Mouse (Mus musculus) forebrain, postnatal 0 days (tissue): ENCODE measurements around the gene Anapc15. TPM values are rescaled to one million over a fixed set of nuclear protein-coding genes. Genes with fewer than 3 reads are reported as not detected.

Experiments used
- ATAC-seq: fragments of 200-750 bp; cut with Nextera tagmentation; 2 replicates; pipeline ENCODE4 v1.8.0; 2017; ENCODE audit warnings: mild to moderate bottlenecking, moderate library complexity
- DNase-seq: peaks from one replicate; pipeline ENCODE4 v3.0.0-alpha.2; 2015
- H3K27ac ChIP-seq: fragments of 300-500 bp; sonication (generic); 2 replicates; pipeline ENCODE4 v1.5.1; 2014; ENCODE audit warnings: low read depth, mild to moderate bottlenecking, antibody characterized with exemption, low read length, moderate library complexity, mixed read lengths
- H3K27me3 ChIP-seq: fragments of 300-500 bp; sonication (generic); 2 replicates; pipeline ENCODE4 v1.6.1; 2014; ENCODE audit warnings: mild to moderate bottlenecking, low read length, mixed read lengths; ENCODE audit not compliant: insufficient read depth
- H3K36me3 ChIP-seq: fragments of 300-500 bp; sonication (generic); 2 replicates; pipeline ENCODE4 v1.6.1; 2014; ENCODE audit warnings: mild to moderate bottlenecking, moderate library complexity; ENCODE audit not compliant: insufficient read depth
- H3K4me1 ChIP-seq: fragments of 300-500 bp; sonication (generic); 2 replicates; pipeline ENCODE4 v1.6.1; 2014; ENCODE audit warnings: antibody characterized with exemption; ENCODE audit not compliant: insufficient read depth
- H3K4me2 ChIP-seq: fragments of 300-500 bp; sonication (generic); 2 replicates; pipeline ENCODE4 v1.6.1; 2014; ENCODE audit warnings: low read depth, mild to moderate bottlenecking, moderate library complexity
- H3K4me3 ChIP-seq: fragments of 300-500 bp; sonication (generic); 2 replicates; pipeline ENCODE4 v1.5.1; 2014; ENCODE audit warnings: low read depth, low read length, mixed read lengths
- H3K9ac ChIP-seq: fragments of 300-500 bp; sonication (generic); 2 replicates; pipeline ENCODE4 v1.6.1; 2014; ENCODE audit warnings: mild to moderate bottlenecking
- H3K9me3 ChIP-seq: fragments of 300-500 bp; sonication (generic); 2 replicates; pipeline ENCODE4 v1.6.1; 2016; ENCODE audit warnings: low read length
- CTCF ChIP-seq: sonication (generic); IDR thresholded peaks from 2 replicates; pipeline ENCODE4 v1.5.1; 2016; ENCODE audit warnings: antibody characterized with exemption, control low read depth, low read depth
- WGBS: fragments of 180-500 bp; shearing (Covaris S2); extraction: QIAGEN DNeasy Blood & Tissue Kit; methylation state at CpG from one replicate; pipeline ENCODE4 v1.1.7; 2014; 5-methylcytosine and 5-hydroxymethylcytosine counted together
- polyA plus RNA-seq: library from polyadenylated mRNA; unstranded; fragments of >200 nt; fragmentation: Nextera tagmentation; extraction: Ambion mirVana; gene quantifications from 2 replicates; pipeline ENCODE4 v1.2.1, GENCODE M21; 2015
- total RNA-seq: library from RNA; depleted of rRNA; stranded (reverse); fragments of >200 nt; gene quantifications from 2 replicates; pipeline ENCODE4 v1.2.3, GENCODE M21; 2014

Anapc15 gene
- total and polyA plus RNA-seq, 2 experiments from 2014 or later: 64.2 to 73.3 TPM

GRCm38 (mm10) chr7:101880855-101881254 lies 17.3 kb downstream of the Anapc15 start:
- no peak for DNase-seq
- no peaks in the 10 kb centered on the region for H3K36me3 ChIP-seq
- no peaks in the 10 kb centered on the region for H3K9me3 ChIP-seq
- no peak overlapping the region for H3K27ac ChIP-seq
- H3K4me2 ChIP-seq: no peak overlapping the region
- no peaks in the 10 kb centered on the region for H3K27me3 ChIP-seq
- H3K9ac ChIP-seq: no peak overlapping the region
- TF ChIP-seq CTCF: no peak
- ATAC-seq: no peak
- no peak overlapping the region for H3K4me3 ChIP-seq
- WGBS: 73% methylated on average over 4 of the region's 4 CpGs
- H3K4me1 ChIP-seq: no peaks in the 10 kb centered on the region

- DNase-seq (no peak), ATAC-seq (no peak)
- Histone ChIP-seq H3K9ac (no peak overlapping the region), H3K4me3 (no peak overlapping the region), H3K27me3 (no peaks in the 10 kb centered on the region), H3K4me2 (no peak overlapping the region), H3K4me1 (no peaks in the 10 kb centered on the region), H3K9me3 (no peaks in the 10 kb centered on the region), H3K27ac (no peak overlapping the region), H3K36me3 (no peaks in the 10 kb centered on the region)
- WGBS: 61% methylated on average over 9 of the region's 9 CpGs
- TF ChIP-seq CTCF: no peak
Measured at GRCm38 (mm10) chr7:101882413-101883154, 19.1 kb downstream of the Anapc15 start.

- ATAC-seq: no peak
- 97% methylated on average over 4 of the region's 4 CpGs for WGBS
- H3K27me3 ChIP-seq: no peaks in the 10 kb centered on the region
- no peak overlapping the region for H3K9ac ChIP-seq
- TF ChIP-seq CTCF: no peak
- no peak overlapping the region for H3K27ac ChIP-seq
- no peaks in the 10 kb centered on the region for H3K9me3 ChIP-seq
- no peaks in the 10 kb centered on the region for H3K4me1 ChIP-seq
- no peak for DNase-seq
- no peak overlapping the region for H3K4me3 ChIP-seq
- H3K4me2 ChIP-seq: no peak overlapping the region
- no peaks in the 10 kb centered on the region for H3K36me3 ChIP-seq
Measured at GRCm38 (mm10) chr7:101884160-101884559, 20.6 kb downstream of the Anapc15 start.

DNA sequence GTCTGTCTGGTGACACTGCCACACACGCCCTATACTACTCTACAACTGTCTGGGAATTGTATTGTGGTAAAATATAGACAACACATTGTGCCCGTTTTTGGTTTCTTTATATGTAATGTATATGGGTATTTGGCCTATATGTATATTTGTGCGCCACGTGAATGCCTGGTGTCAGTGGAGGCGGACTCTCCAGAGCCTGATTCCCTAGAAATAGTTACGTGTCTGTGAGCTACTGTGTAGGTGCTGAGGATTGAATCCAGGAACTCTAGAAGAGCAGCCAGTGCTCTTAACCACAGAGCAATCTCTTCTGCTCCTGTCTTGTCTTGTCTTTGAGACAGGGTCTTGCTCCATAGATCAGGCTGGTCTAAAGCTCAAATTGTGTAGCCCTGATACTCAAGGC lies 22.8 kb downstream of the Anapc15 start:
- H3K4me1 ChIP-seq: no peaks in the 10 kb centered on the region
- H3K36me3 ChIP-seq: no peaks in the 10 kb centered on the region
- no peak overlapping the region for H3K27ac ChIP-seq
- DNase-seq: no peak
- H3K4me3 ChIP-seq: no peak overlapping the region
- H3K9me3 ChIP-seq: no peaks in the 10 kb centered on the region
- H3K9ac ChIP-seq: no peak overlapping the region
- 89% methylated on average over 6 of the region's 6 CpGs for WGBS
- ATAC-seq: no peak
- no peaks in the 10 kb centered on the region for H3K27me3 ChIP-seq
- no peak for TF ChIP-seq CTCF
- H3K4me2 ChIP-seq: no peak overlapping the region

DNA sequence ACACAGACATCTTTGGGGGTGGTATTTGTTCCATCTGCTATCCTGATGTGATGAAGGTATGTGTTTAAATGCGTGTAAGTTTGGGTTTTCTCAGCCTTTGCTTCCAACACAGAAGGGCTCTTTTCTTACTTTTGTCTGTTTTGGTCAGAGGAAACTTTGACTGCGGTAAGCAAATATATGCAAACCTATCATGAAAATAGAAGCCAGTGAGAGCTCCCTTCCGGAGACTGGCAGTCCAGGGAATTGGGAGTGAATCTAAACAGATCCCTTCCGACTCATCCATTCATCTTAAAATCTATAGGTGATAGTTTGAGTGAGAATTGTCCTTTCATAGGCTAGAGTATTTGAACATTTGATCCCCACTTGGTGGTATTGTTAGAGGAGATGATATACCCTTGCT lies 24.9 kb downstream of the Anapc15 start:
- 88% methylated on average over 4 of the region's 4 CpGs for WGBS
- H3K36me3 ChIP-seq: no peaks in the 10 kb centered on the region
- H3K9me3 ChIP-seq: no peaks in the 10 kb centered on the region
- H3K4me1 ChIP-seq: no peaks in the 10 kb centered on the region
- H3K4me3 ChIP-seq: no peak overlapping the region
- no peak overlapping the region for H3K9ac ChIP-seq
- no peak for TF ChIP-seq CTCF
- no peak overlapping the region for H3K27ac ChIP-seq
- H3K27me3 ChIP-seq: no peaks in the 10 kb centered on the region
- H3K4me2 ChIP-seq: no peak overlapping the region
- no peak for DNase-seq
- no peak for ATAC-seq

GRCm38 (mm10) chr7:101895695-101896094 lies 32.2 kb downstream of the Anapc15 start:
- Histone ChIP-seq H3K4me2 (peak overlapping the region; percentile 39), H3K27me3 (no peaks in the 10 kb centered on the region), H3K4me1 (peaks cover 6% of the 10 kb centered on the region; the same call in 1 of the 2 replicates), H3K9ac (peak overlapping the region; percentile 67), H3K4me3 (peak overlapping the region; percentile 51), H3K27ac (peak overlapping the region; percentile 89), H3K36me3 (no peaks in the 10 kb centered on the region), H3K9me3 (no peaks in the 10 kb centered on the region)
- 40% methylated on average over 9 of the region's 9 CpGs for WGBS
- DNase-seq (no peak), ATAC-seq (peak; percentile 15)
- TF ChIP-seq CTCF: peak; percentile 41; the same call in 1 of the 2 replicates
